Mouse (Mus musculus): ENCODE measurements at regions not wholly inside any gene's neighbourhood (a gene's known extent, or its start where the extent isn't known, plus 50 kb on each side); places are given as distances from the start of the nearest gene placed in this dataset.

GRCm38 (mm10) chr1:34930571-34930970 lies 80.8 kb downstream of the Plekhb2 start:
- DNase-seq = no peak

GRCm38 (mm10) chr1:34943196-34943595 lies 93.4 kb downstream of the Plekhb2 start:
- DNase-seq = peak; percentile 24 to 58

GRCm38 (mm10) chr1:34961633-34962507 lies 112.1 kb downstream of the Plekhb2 start:
- DNase-seq = no peak

DNA sequence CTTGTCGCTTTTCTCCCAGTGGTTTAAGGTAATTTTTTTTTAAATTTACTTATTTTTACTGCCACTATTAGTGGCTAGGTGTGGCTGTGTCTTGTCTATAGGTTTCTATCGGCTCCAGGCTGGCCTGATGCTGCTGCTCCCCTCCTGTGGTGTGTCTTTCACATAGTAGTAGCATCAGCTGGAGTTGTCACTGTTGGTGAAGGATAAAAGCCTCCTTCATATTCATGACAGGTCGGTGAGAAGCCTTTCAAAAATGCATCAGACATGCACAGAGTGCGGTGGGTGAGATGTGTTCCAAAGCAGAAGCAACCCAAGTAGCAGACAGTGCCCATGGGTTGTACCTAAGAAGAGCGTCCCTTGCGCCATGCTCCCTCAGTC lies 112.7 kb downstream of the Plekhb2 start:
- no peak for DNase-seq

GRCm38 (mm10) chr1:34974801-34975200 lies 125.0 kb downstream of the Plekhb2 start:
- no peak for DNase-seq

GRCm38 (mm10) chr1:34978156-34978555 lies 128.4 kb downstream of the Plekhb2 start:
- no peak for DNase-seq

- no peak for DNase-seq
Measured at GRCm38 (mm10) chr1:34979350-34979749, 129.6 kb downstream of the Plekhb2 start.

- DNase-seq = no peak
Measured at GRCm38 (mm10) chr1:34981934-34982333, 132.2 kb downstream of the Plekhb2 start.

- DNase-seq = no peak
Measured at GRCm38 (mm10) chr1:34982966-34983365, 133.2 kb downstream of the Plekhb2 start.

- DNase-seq = no peak
Measured at GRCm38 (mm10) chr1:34986861-34987260, 137.1 kb downstream of the Plekhb2 start.

DNA sequence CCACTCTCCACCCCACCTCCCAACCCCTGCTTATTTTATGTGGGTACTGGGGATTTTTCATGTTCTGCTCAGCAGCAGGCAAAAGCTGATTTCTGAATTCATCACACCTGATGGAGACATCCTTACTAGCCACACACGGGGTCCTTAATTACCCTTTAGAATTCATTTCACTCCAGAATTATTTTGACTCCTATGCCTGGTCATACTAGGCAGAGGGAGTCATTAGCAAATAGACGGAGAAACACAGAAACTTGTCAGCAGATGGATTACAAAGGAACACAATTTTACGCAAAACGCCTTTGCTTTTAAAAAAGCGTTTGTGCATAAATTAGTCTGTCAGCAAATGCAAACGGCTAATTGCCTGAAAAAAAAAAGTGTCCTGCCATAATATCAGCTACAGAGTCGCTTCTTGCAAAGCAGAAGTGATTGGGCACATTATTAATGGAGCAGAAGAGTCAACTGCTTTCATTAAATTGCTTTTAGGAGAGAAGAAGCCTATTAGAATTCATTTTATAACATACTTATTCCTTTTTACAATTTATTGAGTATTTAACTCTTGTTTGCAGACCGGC lies 138.0 kb downstream of the Plekhb2 start:
- no peak for DNase-seq

GRCm38 (mm10) chr1:34988225-34988624 lies 138.4 kb downstream of the Plekhb2 start:
- DNase-seq = no peak

GRCm38 (mm10) chr1:35000801-35001200 lies 151.0 kb downstream of the Plekhb2 start:
- DNase-seq = no peak

DNA sequence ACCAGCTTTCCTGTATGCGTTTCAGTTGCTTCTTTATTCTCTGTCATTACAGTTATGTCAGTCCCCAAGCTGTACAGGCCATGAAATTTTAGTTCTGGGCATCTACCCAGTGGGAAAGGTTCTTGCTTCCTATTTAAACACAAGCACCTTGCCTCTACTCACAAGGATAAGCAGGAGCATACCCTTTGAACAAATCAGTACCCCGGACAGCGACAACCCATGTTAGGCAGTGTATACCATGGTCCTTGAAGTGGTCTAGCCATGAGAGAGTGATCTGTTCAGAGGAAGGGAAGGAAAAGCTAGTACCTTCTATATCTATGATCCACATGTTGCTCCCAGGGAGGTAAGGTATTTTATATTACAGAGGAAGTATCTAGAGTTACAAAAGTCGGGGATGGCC lies 167.7 kb downstream of the Plekhb2 start:
- peak in 1 of 2 experiments; percentile 18 for DNase-seq

DNA sequence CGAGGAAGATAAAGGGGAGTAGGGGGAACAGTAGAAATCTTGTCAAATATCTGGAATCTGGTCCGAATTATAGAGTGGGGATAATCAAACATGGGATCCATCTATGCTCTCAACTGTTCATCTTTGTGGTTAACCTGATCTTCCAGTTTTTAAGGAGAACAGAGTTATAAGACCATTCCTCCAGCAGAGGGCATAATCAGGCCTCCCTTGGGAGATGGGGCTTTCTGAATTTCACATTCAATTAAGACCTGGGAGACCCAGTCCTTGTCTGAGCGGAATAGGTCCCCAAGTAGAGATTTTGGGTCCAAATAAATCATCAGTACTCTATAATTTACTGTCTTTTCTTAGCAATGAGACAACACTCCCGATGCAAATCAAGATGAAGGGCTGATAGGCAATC lies 182.8 kb downstream of the Plekhb2 start:
- no peak for DNase-seq

GRCm38 (mm10) chr1:35072811-35073210 lies 223.0 kb downstream of the Plekhb2 start:
- no peak for DNase-seq

DNA sequence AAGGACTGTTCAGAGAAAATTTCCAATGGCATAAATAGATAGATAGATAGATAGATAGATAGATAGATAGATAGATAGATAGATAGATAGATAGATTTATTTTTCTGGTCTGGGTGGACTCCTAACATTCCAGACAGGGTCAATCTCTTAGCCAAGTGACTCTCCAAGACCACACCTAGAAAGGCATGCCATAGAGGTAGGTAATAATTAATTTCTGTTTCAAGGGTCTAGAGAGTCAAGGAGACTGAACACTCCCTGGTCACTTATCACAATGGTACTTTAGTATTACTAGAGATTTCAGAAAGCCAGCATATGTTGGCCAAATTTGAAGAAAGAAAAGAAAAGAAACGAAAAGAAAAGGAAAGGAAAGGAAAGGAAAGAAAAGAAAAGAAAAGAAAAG lies 245.1 kb downstream of the Plekhb2 start:
- no peak for DNase-seq

DNA sequence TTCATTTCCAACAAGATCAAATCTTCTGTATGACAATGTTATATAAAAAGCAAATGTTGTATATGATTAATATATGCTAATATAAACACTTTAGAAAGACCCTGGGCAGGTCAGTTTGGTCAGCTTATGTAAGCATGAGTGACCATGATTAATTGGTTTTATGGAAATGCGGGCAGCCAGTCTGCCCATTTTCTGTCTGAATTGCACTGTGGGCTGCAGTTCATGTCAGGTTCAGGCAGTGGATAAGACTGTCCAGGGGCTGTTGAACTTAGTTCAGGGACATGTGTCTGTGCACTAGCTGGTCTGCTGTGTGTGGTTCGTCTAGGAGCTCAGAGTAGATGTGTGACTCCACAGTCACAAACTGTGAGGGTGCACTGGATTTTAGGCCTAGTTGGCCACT lies 246.0 kb downstream of the Plekhb2 start:
- no peak for DNase-seq

- no peak for DNase-seq
Measured at GRCm38 (mm10) chr1:35106665-35107064, 256.9 kb downstream of the Plekhb2 start.

- no peak for DNase-seq
Measured at GRCm38 (mm10) chr1:35109801-35110200, 260.0 kb downstream of the Plekhb2 start.

DNA sequence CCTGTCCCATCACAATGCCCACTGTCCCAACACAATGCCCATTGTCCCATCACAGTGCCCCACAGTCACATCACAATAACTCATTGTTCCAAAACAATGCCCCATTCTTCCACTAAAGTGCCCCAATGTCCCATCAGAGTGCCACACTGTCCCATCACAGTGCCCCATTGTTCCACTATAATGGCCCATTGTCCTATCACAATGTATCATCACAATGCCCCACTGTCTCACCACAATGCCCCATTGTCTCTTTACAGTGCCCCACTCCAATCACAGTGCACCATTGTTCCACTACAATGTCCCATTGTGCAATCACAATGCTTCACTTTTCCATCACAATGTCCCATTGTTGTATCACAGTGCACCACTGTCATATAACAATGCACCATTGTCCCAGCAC lies 265.7 kb downstream of the Plekhb2 start:
- no peak for DNase-seq

DNA sequence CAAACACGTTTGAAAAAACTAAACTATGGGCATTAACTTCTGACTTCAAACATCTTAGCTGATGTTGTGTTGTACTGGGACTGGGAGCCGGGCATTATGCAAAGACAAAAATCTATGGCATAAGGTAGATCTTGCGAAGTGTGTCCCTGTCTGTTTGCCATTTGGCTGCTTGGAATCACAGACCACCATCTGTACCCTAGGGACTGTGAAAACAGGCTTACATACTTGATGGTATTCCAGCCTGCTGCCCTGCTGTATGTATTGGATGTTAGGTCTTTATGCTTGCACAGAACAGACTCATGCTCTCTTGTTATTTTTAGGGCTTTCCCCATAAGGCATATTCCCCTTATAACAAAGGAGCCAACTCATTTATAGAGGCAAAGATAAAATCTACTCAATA lies 288.1 kb downstream of the Plekhb2 start:
- DNase-seq = no peak

- no peak for DNase-seq
Measured at GRCm38 (mm10) chr1:35149036-35149435, 299.3 kb downstream of the Plekhb2 start.

DNA sequence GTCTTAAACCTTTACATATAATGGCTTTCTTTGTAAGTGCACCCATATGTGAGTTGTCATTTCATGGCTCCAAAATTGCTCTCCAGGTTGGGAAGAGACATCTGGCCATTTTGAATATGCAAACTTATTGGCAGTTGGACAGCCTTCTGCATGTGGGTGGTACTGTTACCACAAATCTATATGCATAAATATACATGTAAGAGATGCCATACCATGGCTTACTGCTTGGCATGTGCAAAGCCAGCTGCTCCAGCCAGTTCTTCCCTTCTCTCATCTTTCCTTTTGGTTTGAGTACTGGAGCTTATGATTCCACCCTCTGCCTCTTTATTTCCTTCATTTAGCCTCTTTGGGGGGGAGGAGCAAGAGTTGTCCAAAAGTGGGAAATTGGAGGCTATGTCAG lies 312.7 kb downstream of the Plekhb2 start:
- DNase-seq = no peak

DNA sequence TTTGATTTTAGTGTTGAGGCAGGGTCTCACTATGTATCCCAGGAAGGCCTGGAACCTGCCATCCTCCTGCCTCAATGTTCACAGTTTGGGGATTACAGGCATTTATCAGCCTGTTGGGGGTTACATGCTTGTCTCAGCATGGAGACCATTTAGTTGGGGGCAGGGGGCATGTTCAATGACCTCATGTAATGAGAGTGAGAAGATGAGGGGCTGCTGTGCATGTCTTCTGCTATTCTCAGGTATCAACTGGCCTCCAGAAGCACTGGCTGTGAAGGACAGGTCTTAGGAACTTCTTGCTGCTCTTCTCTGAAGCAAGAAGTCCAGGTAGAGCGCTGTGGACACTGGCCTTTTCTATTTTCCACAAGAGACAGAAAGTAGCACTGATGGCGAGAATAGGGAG lies 350.9 kb downstream of the Plekhb2 start:
- DNase-seq = no peak

Measured in lung, postnatal 4 days (tissue).